Comparison of ENCODE assay signal across 8 mouse cellular contexts in genomic region chr1:62860788-62861187, GRCm38 (mm10).
DNase-seq lines count a peak whose midpoint lies in the region; ATAC-seq lines count a peak whose summit lies in the region.

No protein-coding gene starts in this region.

- H3K4me2 ChIP-seq in heart, embryonic 12.5 days = peak overlapping the region; percentile 52
- no peak overlapping the region for H3K4me2 ChIP-seq in forebrain, embryonic 11.5 days (ENCODE audit: low read depth, low read length, severe bottlenecking)

- whole genome bisulfite sequencing in heart, embryonic 12.5 days = 9% methylated on average over 5 of the region's 5 CpGs
- 7% methylated on average over 5 of the region's 5 CpGs for WGBS in limb, embryonic 10.5 days
- 65% methylated on average over 5 of the region's 5 CpGs for WGBS in forebrain, embryonic 11.5 days

- peak overlapping the region; percentile 84 for H3K27ac ChIP-seq in heart, embryonic 12.5 days (ENCODE audit: poor library complexity, severe bottlenecking)
- H3K27ac ChIP-seq in limb, embryonic 10.5 days = peak overlapping the region; percentile 69
- H3K27ac ChIP-seq in forebrain, embryonic 11.5 days (ENCODE audit: low read depth, low read length) = no peak overlapping the region

- H3K4me3 ChIP-seq in megakaryocyte, embryonic 14.5 days (replicated peaks) = peak overlapping the region; percentile 26
- H3K4me3 ChIP-seq in heart, embryonic 12.5 days = no peak overlapping the region
- H3K4me3 ChIP-seq in limb, embryonic 10.5 days = no peak overlapping the region
- H3K4me3 ChIP-seq in forebrain, embryonic 11.5 days (ENCODE audit: low read depth, low read length) = no peak overlapping the region

- ATAC-seq in megakaryocyte, adult 5-6 weeks (ENCODE audit: poor library complexity, severe bottlenecking) = no peak
- no peak for ATAC-seq in heart, embryonic 12.5 days (ENCODE audit: insufficient number of reproducible peaks, low FRiP score)
- no peak for ATAC-seq in forebrain, embryonic 11.5 days (replicated peaks; ENCODE audit: low FRiP score)

- peak; percentile 7 for DNase-seq in adrenal gland, postnatal 10 days
- DNase-seq in adrenal gland, postnatal 25 days = no peak
- DNase-seq in limb, embryonic 10.5 days (ENCODE audit: low spot score) = peak; percentile 50
- DNase-seq in forebrain, embryonic 11.5 days (ENCODE audit: low spot score) = no peak
- DNase-seq in spleen, postnatal 36 days (ENCODE audit: low spot score in 2 of 2) = no peak

- H3K36me3 ChIP-seq in megakaryocyte, embryonic 14.5 days (replicated peaks; ENCODE audit: low read length) = no peaks in the 10 kb centered on the region
- no peaks in the 10 kb centered on the region for H3K36me3 ChIP-seq in heart, embryonic 12.5 days
- no peaks in the 10 kb centered on the region for H3K36me3 ChIP-seq in limb, embryonic 10.5 days
- H3K36me3 ChIP-seq in forebrain, embryonic 11.5 days (ENCODE audit: control insufficient read depth, insufficient read depth, low read length) = no peaks in the 10 kb centered on the region

- peaks cover 3% of the 10 kb centered on the region for H3K9me3 ChIP-seq in megakaryocyte, embryonic 14.5 days
- 0 out of 2 replicates have a peak, but pooled peaks cover 5% of the 10 kb centered on the region for H3K9me3 ChIP-seq in heart, embryonic 12.5 days (replicated peaks)
- no peaks in the 10 kb centered on the region for H3K9me3 ChIP-seq in limb, embryonic 10.5 days (replicated peaks)
- H3K9me3 ChIP-seq in forebrain, embryonic 11.5 days (ENCODE audit: control insufficient read depth, low read length) = no peaks in the 10 kb centered on the region

- 0 out of 2 replicates have a peak, but pooled peaks cover 3% of the 10 kb centered on the region for H3K4me1 ChIP-seq in megakaryocyte, embryonic 14.5 days
- H3K4me1 ChIP-seq in heart, embryonic 12.5 days (replicated peaks) = peaks cover 26% of the 10 kb centered on the region
- H3K4me1 ChIP-seq in limb, embryonic 10.5 days = peaks cover 26% of the 10 kb centered on the region
- no peaks in the 10 kb centered on the region for H3K4me1 ChIP-seq in forebrain, embryonic 11.5 days (replicated peaks; ENCODE audit: control insufficient read depth, insufficient read depth, low read length)

- H3K9ac ChIP-seq in heart, embryonic 12.5 days = no peak overlapping the region
- no peak overlapping the region for H3K9ac ChIP-seq in forebrain, embryonic 11.5 days (ENCODE audit: low read length)

- H3K27me3 ChIP-seq in megakaryocyte, embryonic 14.5 days (replicated peaks) = peaks cover 1% of the 10 kb centered on the region
- no peaks in the 10 kb centered on the region for H3K27me3 ChIP-seq in heart, embryonic 12.5 days (replicated peaks)
- H3K27me3 ChIP-seq in limb, embryonic 10.5 days (ENCODE audit: low read depth, poor library complexity, severe bottlenecking) = no peaks in the 10 kb centered on the region
- no peaks in the 10 kb centered on the region for H3K27me3 ChIP-seq in forebrain, embryonic 11.5 days (ENCODE audit: control insufficient read depth, insufficient read depth, low read length)

Comparison
In these comparisons a context has a peak if more than half of its experiments do, and no peak if none do; other contexts are left out.
1. DNase-seq: peak in adrenal gland, postnatal 10 days (single experiment) and limb, embryonic 10.5 days (single experiment); none in adrenal gland, postnatal 25 days (single experiment), forebrain, embryonic 11.5 days (single experiment) and spleen, postnatal 36 days (0 of 2).